Mouse (Mus musculus) ZHBTc4 (cell line): ENCODE data around the gene Nufip2.
"Not testable (repeated sequence)": the region's sequence is repeated elsewhere in the genome, so short reads cannot be mapped to it uniquely, and the experiment has no call there.

Source experiments
- DNase-seq: peaks from one replicate; pipeline ENCODE4 v3.0.0-alpha.2; 2011; ENCODE audit warnings: low read depth, low spot score

Nufip2 gene

GRCm38 (mm10) chr11:77685383-77686265, at the start of gene Nufip2:
TSS of gene Nufip2 (plus strand) at chr11:77686155.
- DNase-seq: peak; percentile 100

GRCm38 (mm10) chr11:77641390-77641789, 44.6 kb upstream of the Nufip2 start:
- DNase-seq: peak; percentile 58

- no peak for DNase-seq
Observed at GRCm38 (mm10) chr11:77645481-77645880, 40.5 kb upstream of the Nufip2 start.

- no peak for DNase-seq
Observed at GRCm38 (mm10) chr11:77648878-77649277, 37.1 kb upstream of the Nufip2 start.

- DNase-seq: no peak
Observed at GRCm38 (mm10) chr11:77652484-77652883, 33.5 kb upstream of the Nufip2 start.

GRCm38 (mm10) chr11:77653406-77654190, 32.4 kb upstream of the Nufip2 start:
- DNase-seq: peak; percentile 91

- no peak for DNase-seq
Observed at GRCm38 (mm10) chr11:77659986-77660385, 26.0 kb upstream of the Nufip2 start.

GRCm38 (mm10) chr11:77663639-77664038, 22.3 kb upstream of the Nufip2 start:
- DNase-seq: no peak

- no peak for DNase-seq
Observed at GRCm38 (mm10) chr11:77664046-77664445, 21.9 kb upstream of the Nufip2 start.

- DNase-seq: peak; percentile 38
Observed at GRCm38 (mm10) chr11:77665384-77665783, 20.6 kb upstream of the Nufip2 start.

GRCm38 (mm10) chr11:77666766-77667165, 19.2 kb upstream of the Nufip2 start:
- not testable (repeated sequence) for DNase-seq

GRCm38 (mm10) chr11:77672746-77673145, 13.2 kb upstream of the Nufip2 start:
- DNase-seq: no peak

GRCm38 (mm10) chr11:77673428-77673991, 12.4 kb upstream of the Nufip2 start:
- DNase-seq: peak; percentile 96

- DNase-seq: peak; percentile 93
Observed at GRCm38 (mm10) chr11:77680018-77680417, 5.9 kb upstream of the Nufip2 start.

GRCm38 (mm10) chr11:77684896-77685295, 1.1 kb upstream of the Nufip2 start:
- no peak for DNase-seq

- DNase-seq: no peak
Observed at GRCm38 (mm10) chr11:77686346-77686840, 438 bp downstream of the Nufip2 start.

- DNase-seq: peak; percentile 79
Observed at GRCm38 (mm10) chr11:77686841-77687540, 1.0 kb downstream of the Nufip2 start.

- DNase-seq: peak; percentile 81
Observed at GRCm38 (mm10) chr11:77687541-77688131, 1.7 kb downstream of the Nufip2 start.

- DNase-seq: no peak
Observed at GRCm38 (mm10) chr11:77693026-77693425, 7.1 kb downstream of the Nufip2 start.

- DNase-seq: no peak
Observed at GRCm38 (mm10) chr11:77697232-77697631, 11.3 kb downstream of the Nufip2 start.

GRCm38 (mm10) chr11:77705920-77706319, 20.0 kb downstream of the Nufip2 start:
- no peak for DNase-seq
